Mouse (Mus musculus) midbrain, embryonic 14.5 days (tissue): ENCODE measurements at regions not wholly inside any gene's neighbourhood (a gene's known extent, or its start where the extent isn't known, plus 50 kb on each side); places are given as distances from the start of the nearest gene placed in this dataset.

Experiments
- ATAC-seq: fragments of 200-750 bp; cut with Nextera tagmentation; 2 replicates; pipeline ENCODE4 v1.8.0; 2017; ENCODE audit warnings: moderate number of reproducible peaks, moderate library complexity; ENCODE audit not compliant: low FRiP score, low TSS enrichment
- DNase-seq: peaks from one replicate; pipeline ENCODE4 v3.0.0-alpha.2; 2015
- H3K27ac ChIP-seq: fragments of 300-500 bp; sonication (generic); replicated peaks from 2 replicates; pipeline ENCODE4 v1.5.1; 2014; ENCODE audit warnings: mild to moderate bottlenecking, low read depth, low read length, moderate library complexity
- H3K27me3 ChIP-seq: fragments of 300-500 bp; sonication (generic); 2 replicates; pipeline ENCODE4 v1.6.1; 2014; ENCODE audit warnings: low read length, control low read depth, mixed read lengths; ENCODE audit not compliant: control insufficient read depth, insufficient read depth
- H3K36me3 ChIP-seq: fragments of 300-500 bp; sonication (generic); 2 replicates; pipeline ENCODE4 v1.6.1; 2014; ENCODE audit warnings: low read length, control low read depth; ENCODE audit not compliant: control insufficient read depth, insufficient read depth
- H3K4me1 ChIP-seq: fragments of 300-500 bp; sonication (generic); 2 replicates; pipeline ENCODE4 v1.6.1; 2014; ENCODE audit warnings: mild to moderate bottlenecking, antibody characterized with exemption, low read length, control low read depth; ENCODE audit not compliant: control insufficient read depth, insufficient read depth
- H3K4me2 ChIP-seq: fragments of 300-500 bp; sonication (generic); 2 replicates; pipeline ENCODE4 v1.6.1; 2014; ENCODE audit warnings: mild to moderate bottlenecking, low read length, moderate library complexity
- H3K4me3 ChIP-seq: fragments of 300-500 bp; sonication (generic); replicated peaks from 2 replicates; pipeline ENCODE4 v1.5.1; 2014; ENCODE audit warnings: low read depth, low read length
- H3K9ac ChIP-seq: fragments of 300-500 bp; sonication (generic); replicated peaks from 2 replicates; pipeline ENCODE4 v1.6.1; 2014; ENCODE audit warnings: mild to moderate bottlenecking, low read length, moderate library complexity
- H3K9me3 ChIP-seq: fragments of 300-500 bp; sonication (generic); 2 replicates; pipeline ENCODE4 v1.6.1; 2016; ENCODE audit warnings: low read length, control low read depth, mixed read lengths; ENCODE audit not compliant: control insufficient read depth
- WGBS: fragments of 180-500 bp; shearing (Covaris S2); extraction: QIAGEN DNeasy Blood & Tissue Kit; methylation state at CpG from one replicate; pipeline ENCODE4 v1.1.7; 2014; 5-methylcytosine and 5-hydroxymethylcytosine counted together

- H3K9ac ChIP-seq, result no peak overlapping the region
- no peaks in the 10 kb centered on the region for H3K9me3 ChIP-seq
- H3K4me2 ChIP-seq, result no peak overlapping the region
- H3K4me1 ChIP-seq, result no peaks in the 10 kb centered on the region
- DNase-seq (no peak), ATAC-seq (no peak)
- no peak overlapping the region for H3K27ac ChIP-seq
- H3K27me3 ChIP-seq, result no peaks in the 10 kb centered on the region
- 62% methylated on average over 1 of the region's 1 CpGs for whole genome bisulfite sequencing
- no peaks in the 10 kb centered on the region for H3K36me3 ChIP-seq
- H3K4me3 ChIP-seq, result no peak overlapping the region
These were observed 70.6 kb upstream of the Slc13a1 start for GRCm38 (mm10) chr6:24238541-24238940.

- H3K4me1 ChIP-seq, result no peaks in the 10 kb centered on the region
- H3K9me3 ChIP-seq, result no peaks in the 10 kb centered on the region
- WGBS, result 63% methylated on average over 2 of the region's 2 CpGs
- H3K4me2 ChIP-seq, result no peak overlapping the region
- no peak overlapping the region for H3K9ac ChIP-seq
- H3K27me3 ChIP-seq, result no peaks in the 10 kb centered on the region
- no peak for DNase-seq
- H3K27ac ChIP-seq, result no peak overlapping the region
- no peak overlapping the region for H3K4me3 ChIP-seq
- no peaks in the 10 kb centered on the region for H3K36me3 ChIP-seq
- no peak for ATAC-seq
These were observed 70.2 kb upstream of the Slc13a1 start for GRCm38 (mm10) chr6:24238054-24238453.

GRCm38 (mm10) chr6:24233626-24234025 lies 65.7 kb upstream of the Slc13a1 start:
- WGBS, result 86% methylated on average over 2 of the region's 2 CpGs

GRCm38 (mm10) chr6:24220589-24220988 lies 52.7 kb upstream of the Slc13a1 start:
- DNase-seq (no peak), ATAC-seq (no peak)
- Histone ChIP-seq H3K27ac (no peak overlapping the region), H3K27me3 (no peaks in the 10 kb centered on the region), H3K9me3 (no peaks in the 10 kb centered on the region), H3K4me3 (no peak overlapping the region), H3K4me2 (no peak overlapping the region), H3K4me1 (no peaks in the 10 kb centered on the region), H3K9ac (no peak overlapping the region), H3K36me3 (no peaks in the 10 kb centered on the region)
- WGBS, result 85% methylated on average over 1 of the region's 1 CpGs

More at GRCm38 (mm10) chr6:24233626-24234025, 65.7 kb upstream of the Slc13a1 start:
- no peak overlapping the region for H3K4me3 ChIP-seq
- H3K27ac ChIP-seq, result no peak overlapping the region
- H3K4me1 ChIP-seq, result no peaks in the 10 kb centered on the region
- H3K9ac ChIP-seq, result no peak overlapping the region
- H3K36me3 ChIP-seq, result no peaks in the 10 kb centered on the region
- H3K27me3 ChIP-seq, result no peaks in the 10 kb centered on the region
- no peak for DNase-seq
- ATAC-seq, result no peak
- no peaks in the 10 kb centered on the region for H3K9me3 ChIP-seq
- no peak overlapping the region for H3K4me2 ChIP-seq

DNA sequence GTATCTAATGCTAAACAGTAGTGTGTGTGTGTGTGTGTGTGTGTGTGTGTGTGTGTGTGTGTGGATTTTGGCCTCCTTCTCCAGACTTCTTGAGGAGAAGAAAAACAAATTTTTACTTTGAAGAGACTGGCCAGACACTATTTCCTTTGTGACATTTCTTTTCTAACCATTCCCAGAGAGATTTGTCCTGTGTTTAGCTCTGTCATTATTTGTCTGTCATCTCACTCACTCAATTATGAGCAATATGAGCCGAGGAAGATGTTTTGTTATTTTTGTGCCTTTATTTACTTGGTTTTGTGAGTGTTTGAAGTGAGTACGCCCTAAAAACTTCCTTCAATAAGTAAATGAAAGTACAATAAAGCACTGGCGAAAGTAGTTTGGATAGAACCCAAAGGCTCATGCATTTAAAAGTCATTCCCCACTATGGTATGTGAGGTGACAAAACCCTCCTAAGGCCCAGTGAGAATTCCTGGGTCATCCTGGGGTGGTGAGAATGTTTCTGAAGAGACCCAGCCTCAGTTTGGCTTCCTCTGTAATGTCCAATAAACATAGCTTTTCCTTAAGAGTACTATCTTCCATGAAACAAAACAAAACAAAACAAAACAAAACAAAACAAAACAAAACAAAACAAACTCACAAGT lies 52.1 kb upstream of the Slc13a1 start:
- WGBS, result 81% methylated on average over 3 of the region's 3 CpGs
- H3K4me1 ChIP-seq, result no peaks in the 10 kb centered on the region
- no peaks in the 10 kb centered on the region for H3K9me3 ChIP-seq
- no peak for DNase-seq
- no peak overlapping the region for H3K4me3 ChIP-seq
- H3K36me3 ChIP-seq, result no peaks in the 10 kb centered on the region
- H3K27me3 ChIP-seq, result no peaks in the 10 kb centered on the region
- H3K4me2 ChIP-seq, result no peak overlapping the region
- no peak for ATAC-seq
- no peak overlapping the region for H3K9ac ChIP-seq
- no peak overlapping the region for H3K27ac ChIP-seq
